Mouse (Mus musculus) liver, embryonic 13.5 days (tissue): ENCODE measurements around the gene Pde4c. TPM values are rescaled to one million over a fixed set of nuclear protein-coding genes. Genes with fewer than 3 reads are reported as not detected.

Experiments
- ATAC-seq: fragments of 200-750 bp; cut with Nextera tagmentation; 2 replicates; pipeline ENCODE4 v1.8.0; 2017; ENCODE audit warnings: low read depth, mild to moderate bottlenecking, moderate number of reproducible peaks, moderate library complexity
- DNase-seq: peaks from one replicate; pipeline ENCODE4 v3.0.0; 2022
- H3K27ac ChIP-seq: fragments of 300-500 bp; sonication (generic); 2 replicates; pipeline ENCODE4 v1.5.1; 2015; ENCODE audit warnings: moderate library complexity, mild to moderate bottlenecking, inconsistent platforms
- H3K27me3 ChIP-seq: fragments of 300-500 bp; sonication (generic); 2 replicates; pipeline ENCODE4 v1.6.1; 2015; ENCODE audit warnings: mild to moderate bottlenecking, inconsistent platforms
- H3K36me3 ChIP-seq: fragments of 300-500 bp; sonication (generic); 2 replicates; pipeline ENCODE4 v1.6.1; 2015; ENCODE audit warnings: mild to moderate bottlenecking, inconsistent platforms
- H3K4me1 ChIP-seq: fragments of 300-500 bp; sonication (generic); replicated peaks from 2 replicates; pipeline ENCODE4 v1.6.1; 2015; ENCODE audit warnings: inconsistent platforms
- H3K4me2 ChIP-seq: fragments of 300-500 bp; sonication (generic); 2 replicates; pipeline ENCODE4 v1.6.1; 2015; ENCODE audit warnings: inconsistent platforms, mild to moderate bottlenecking, moderate library complexity
- H3K4me3 ChIP-seq: fragments of 300-500 bp; sonication (generic); replicated peaks from 2 replicates; pipeline ENCODE4 v1.5.1; 2015; ENCODE audit warnings: mild to moderate bottlenecking, inconsistent platforms
- H3K9ac ChIP-seq: fragments of 300-500 bp; sonication (generic); 2 replicates; pipeline ENCODE4 v1.6.1; 2015; ENCODE audit warnings: mild to moderate bottlenecking, inconsistent platforms
- H3K9me3 ChIP-seq: fragments of 300-500 bp; sonication (generic); replicated peaks from 2 replicates; pipeline ENCODE4 v1.6.1; 2016; ENCODE audit warnings: inconsistent platforms
- WGBS: fragments of 180-500 bp; shearing (Covaris S2); methylation state at CpG from one replicate; pipeline ENCODE4 v1.1.7; 2015; ENCODE audit not compliant: insufficient replicate concordance; 5-methylcytosine and 5-hydroxymethylcytosine counted together
- polyA plus RNA-seq: library from polyadenylated mRNA; unstranded; fragments of >200 nt; fragmentation: Nextera tagmentation; extraction: Ambion mirVana; gene quantifications from 2 replicates; pipeline ENCODE4 v1.2.1, GENCODE M21; 2015

Gene Pde4c
- polyA plus RNA-seq, result 0.40 and 0.43 TPM in 2 replicates

- H3K4me1 ChIP-seq, result peaks cover 8% of the 10 kb centered on the region; the same call in 1 of the 2 replicates
- no peaks in the 10 kb centered on the region for H3K36me3 ChIP-seq
- H3K9ac ChIP-seq, result peak within 1 kb of the TSS; percentile 26; the same call in 1 of the 2 replicates
- peak within 1 kb of the TSS; percentile 23; the same call in 1 of the 2 replicates for H3K4me2 ChIP-seq
- H3K9me3 ChIP-seq, result no peaks in the 10 kb centered on the region
- H3K27me3 ChIP-seq, result peaks cover 40% of the 10 kb centered on the region
- H3K4me3 ChIP-seq, result no peak within 1 kb of the TSS
- ATAC-seq (peak; percentile 72), DNase-seq (no peak)
- peak within 1 kb of the TSS; percentile 84 for H3K27ac ChIP-seq
- WGBS, result 47% methylated on average over 7 of the region's 7 CpGs
Observed at GRCm38 (mm10) chr8:70723486-70724210, at the start of gene Pde4c. Gene Pde4c, plus strand, starts transcription at chr8:70723720.

- no peaks in the 10 kb centered on the region for H3K9me3 ChIP-seq
- peak overlapping the region; percentile 76 for H3K9ac ChIP-seq
- DNase-seq (no peak), ATAC-seq (no peak)
- H3K4me2 ChIP-seq, result peak overlapping the region; percentile 87
- H3K27ac ChIP-seq, result peak overlapping the region; percentile 92
- peak overlapping the region; percentile 70 for H3K4me3 ChIP-seq
- H3K36me3 ChIP-seq, result peaks cover 31% of the 10 kb centered on the region
- H3K4me1 ChIP-seq, result peaks cover 75% of the 10 kb centered on the region
- no peaks in the 10 kb centered on the region for H3K27me3 ChIP-seq
- 68% methylated on average over 3 of the region's 3 CpGs for WGBS
Observed at GRCm38 (mm10) chr8:70674109-70674508, 49.4 kb upstream of the Pde4c start.

- peaks cover 37% of the 10 kb centered on the region for H3K36me3 ChIP-seq
- DNase-seq, result no peak
- H3K4me3 ChIP-seq, result peak overlapping the region; percentile 70
- peak; percentile 6; the same call in 1 of the 2 replicates for ATAC-seq
- peak overlapping the region; percentile 92 for H3K27ac ChIP-seq
- no peaks in the 10 kb centered on the region for H3K9me3 ChIP-seq
- 27% methylated on average over 4 of the region's 4 CpGs for WGBS
- H3K4me2 ChIP-seq, result peak overlapping the region; percentile 87
- H3K9ac ChIP-seq, result peak overlapping the region; percentile 76
- H3K27me3 ChIP-seq, result no peaks in the 10 kb centered on the region
- H3K4me1 ChIP-seq, result peaks cover 81% of the 10 kb centered on the region
Observed at GRCm38 (mm10) chr8:70674716-70675115, 48.8 kb upstream of the Pde4c start.

GRCm38 (mm10) chr8:70675336-70675735, 48.2 kb upstream of the Pde4c start:
- Histone ChIP-seq H3K36me3 (peaks cover 43% of the 10 kb centered on the region), H3K9ac (peak overlapping the region; percentile 76), H3K27ac (peak overlapping the region; percentile 92), H3K4me2 (peak overlapping the region; percentile 87; the same call in 1 of the 2 replicates), H3K9me3 (no peaks in the 10 kb centered on the region), H3K4me3 (no peak overlapping the region), H3K4me1 (peaks cover 87% of the 10 kb centered on the region), H3K27me3 (no peaks in the 10 kb centered on the region)
- ATAC-seq (no peak), DNase-seq (no peak)
- WGBS, result 44% methylated on average over 1 of the region's 1 CpGs

GRCm38 (mm10) chr8:70677451-70678080, 46.0 kb upstream of the Pde4c start:
- Histone ChIP-seq H3K4me2 (peak overlapping the region; percentile 57), H3K27ac (peak overlapping the region; percentile 80), H3K27me3 (peaks cover 2% of the 10 kb centered on the region; the same call in 1 of the 2 replicates), H3K36me3 (peaks cover 44% of the 10 kb centered on the region), H3K4me3 (peak overlapping the region; percentile 27), H3K4me1 (peaks cover 91% of the 10 kb centered on the region), H3K9ac (peak overlapping the region; percentile 59), H3K9me3 (no peaks in the 10 kb centered on the region)
- DNase-seq, result no peak
- WGBS, result 81% methylated on average over 15 of the region's 15 CpGs
- ATAC-seq, result peak; percentile 10; the same call in 1 of the 2 replicates

GRCm38 (mm10) chr8:70678679-70679078, 44.8 kb upstream of the Pde4c start:
- no peak for ATAC-seq
- no peak for DNase-seq
- Histone ChIP-seq H3K27me3 (peaks cover 2% of the 10 kb centered on the region; the same call in 1 of the 2 replicates), H3K27ac (peak overlapping the region; percentile 80), H3K9ac (peak overlapping the region; percentile 26; the same call in 1 of the 2 replicates), H3K9me3 (no peaks in the 10 kb centered on the region), H3K36me3 (peaks cover 44% of the 10 kb centered on the region), H3K4me3 (no peak overlapping the region), H3K4me1 (peaks cover 90% of the 10 kb centered on the region), H3K4me2 (no peak overlapping the region)

GRCm38 (mm10) chr8:70679404-70679803, 44.1 kb upstream of the Pde4c start:
- ATAC-seq (no peak), DNase-seq (no peak)
- WGBS, result 76% methylated on average over 4 of the region's 4 CpGs
- peaks cover 44% of the 10 kb centered on the region for H3K36me3 ChIP-seq
- no peak overlapping the region for H3K9ac ChIP-seq
- no peak overlapping the region for H3K4me3 ChIP-seq
- H3K27ac ChIP-seq, result peak overlapping the region; percentile 35; the same call in 1 of the 2 replicates
- H3K27me3 ChIP-seq, result peaks cover 6% of the 10 kb centered on the region; the same call in 1 of the 2 replicates
- peaks cover 83% of the 10 kb centered on the region for H3K4me1 ChIP-seq
- H3K4me2 ChIP-seq, result no peak overlapping the region
- no peaks in the 10 kb centered on the region for H3K9me3 ChIP-seq

- Histone ChIP-seq H3K27me3 (peaks cover 9% of the 10 kb centered on the region), H3K9ac (no peak overlapping the region), H3K4me1 (peaks cover 77% of the 10 kb centered on the region), H3K36me3 (peaks cover 44% of the 10 kb centered on the region), H3K27ac (peak overlapping the region; percentile 32; the same call in 1 of the 2 replicates), H3K4me2 (no peak overlapping the region), H3K4me3 (no peak overlapping the region), H3K9me3 (no peaks in the 10 kb centered on the region)
- ATAC-seq, result no peak
- DNase-seq, result no peak
- WGBS, result 67% methylated on average over 3 of the region's 3 CpGs
Observed at GRCm38 (mm10) chr8:70680039-70680438, 43.5 kb upstream of the Pde4c start.

GRCm38 (mm10) chr8:70681410-70681809, 42.1 kb upstream of the Pde4c start:
- Histone ChIP-seq H3K27me3 (peaks cover 12% of the 10 kb centered on the region), H3K36me3 (peaks cover 39% of the 10 kb centered on the region), H3K4me2 (0 out of 2 replicates have a peak overlapping the region, but pooled peaks have one; percentile 6), H3K9ac (no peak overlapping the region), H3K4me1 (peaks cover 63% of the 10 kb centered on the region), H3K27ac (peak overlapping the region; percentile 34; the same call in 1 of the 2 replicates), H3K4me3 (no peak overlapping the region), H3K9me3 (no peaks in the 10 kb centered on the region)
- 51% methylated on average over 3 of the region's 3 CpGs for WGBS
- peak; percentile 41; the same call in 1 of the 2 replicates for ATAC-seq
- no peak for DNase-seq

- ATAC-seq, result no peak
- H3K4me1 ChIP-seq, result peaks cover 55% of the 10 kb centered on the region
Observed at GRCm38 (mm10) chr8:70682193-70682592, 41.3 kb upstream of the Pde4c start.

GRCm38 (mm10) chr8:70682692-70683091, 40.8 kb upstream of the Pde4c start:
- Histone ChIP-seq H3K4me2 (peak overlapping the region; percentile 36; the same call in 1 of the 2 replicates), H3K27ac (peak overlapping the region; percentile 13; the same call in 1 of the 2 replicates)
- ATAC-seq, result no peak

More at GRCm38 (mm10) chr8:70682193-70682592, 41.3 kb upstream of the Pde4c start:
- H3K27ac ChIP-seq, result peak overlapping the region; percentile 13; the same call in 1 of the 2 replicates
- H3K9me3 ChIP-seq, result no peaks in the 10 kb centered on the region
- H3K9ac ChIP-seq, result peak overlapping the region; percentile 50
- peaks cover 12% of the 10 kb centered on the region for H3K27me3 ChIP-seq
- peaks cover 32% of the 10 kb centered on the region for H3K36me3 ChIP-seq
- WGBS, result 11% methylated on average over 19 of the region's 19 CpGs
- no peak for DNase-seq
- H3K4me2 ChIP-seq, result peak overlapping the region; percentile 36
- 0 out of 2 replicates have a peak overlapping the region, but pooled peaks have one; percentile 6 for H3K4me3 ChIP-seq

More at GRCm38 (mm10) chr8:70682692-70683091, 40.8 kb upstream of the Pde4c start:
- peak overlapping the region; percentile 50 for H3K9ac ChIP-seq
- WGBS, result 61% methylated on average over 3 of the region's 3 CpGs
- H3K4me3 ChIP-seq, result no peak overlapping the region
- peaks cover 12% of the 10 kb centered on the region for H3K27me3 ChIP-seq
- H3K4me1 ChIP-seq, result peaks cover 50% of the 10 kb centered on the region
- H3K9me3 ChIP-seq, result no peaks in the 10 kb centered on the region
- peaks cover 27% of the 10 kb centered on the region for H3K36me3 ChIP-seq
- DNase-seq, result no peak
